Mouse (Mus musculus): ENCODE results near the gene E130116L18Rik. TPM values are rescaled to one million over a fixed set of nuclear protein-coding genes. Genes with fewer than 3 reads are reported as not detected.
"Not testable (repeated sequence)": the region's sequence is repeated elsewhere in the genome, so short reads cannot be mapped to it uniquely, and the experiment has no call there.

E130116L18Rik gene
- polyA plus RNA-seq, 1 experiment = not detected

DNA sequence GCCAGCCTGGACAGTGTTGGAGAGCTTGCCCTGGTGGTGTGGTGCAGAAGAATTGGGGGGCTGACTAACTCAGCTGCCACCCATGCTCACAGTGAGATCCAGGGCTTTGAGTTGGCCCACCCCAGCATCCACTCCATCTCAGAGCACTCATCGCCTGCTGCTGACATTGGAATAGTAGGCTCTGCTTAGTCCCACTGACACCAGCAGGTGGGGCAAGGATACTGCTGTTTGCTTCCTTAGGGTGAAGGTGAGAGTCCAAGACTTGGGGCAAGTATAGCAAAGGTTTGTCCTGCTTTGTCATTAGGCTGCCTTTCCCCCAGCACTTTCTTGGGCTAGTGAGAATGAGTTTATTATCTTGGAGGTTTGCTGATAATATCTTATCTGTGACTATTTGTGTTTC lies 34.2 kb downstream of the E130116L18Rik start:
- Histone ChIP-seq H3K4me1 (ENCODE audit: control insufficient read depth) (no peaks in the 10 kb centered on the region), H3K4me3 (replicated peaks) (no peak overlapping the region), H3K36me3 (ENCODE audit: control insufficient read depth) (no peaks in the 10 kb centered on the region), H3K9me3 (ENCODE audit: control insufficient read depth, low read length) (no peaks in the 10 kb centered on the region), H3K27me3 (ENCODE audit: control insufficient read depth) (no peaks in the 10 kb centered on the region)
- no peak for TF ChIP-seq TAL1 (IDR thresholded peaks at IDR 0.05; ENCODE audit: low read length)
- TF ChIP-seq GATA1 (IDR thresholded peaks at IDR 0.05; ENCODE audit: low read length) = no peak

DNA sequence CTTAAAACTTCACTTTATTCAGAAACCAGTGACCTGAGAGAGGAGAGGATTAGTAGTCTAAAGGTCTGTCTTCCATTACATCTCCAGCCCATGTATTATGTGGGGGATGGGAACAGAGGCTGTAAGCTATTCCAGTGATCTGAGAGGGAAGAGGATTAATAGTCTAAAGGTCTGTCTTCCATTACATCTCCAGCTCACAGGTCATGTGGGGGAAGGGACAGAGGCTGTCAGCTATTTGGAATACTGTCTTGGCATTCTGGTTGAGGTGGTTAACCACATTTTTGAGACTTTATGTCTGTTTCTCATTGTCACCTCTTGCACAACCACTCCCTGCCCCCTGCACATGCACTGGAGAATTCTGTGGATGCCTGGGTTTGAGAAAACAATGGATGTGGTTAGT lies 35.2 kb downstream of the E130116L18Rik start:
- no peak overlapping the region for H3K4me3 ChIP-seq (replicated peaks)
- no peaks in the 10 kb centered on the region for H3K4me1 ChIP-seq (ENCODE audit: control insufficient read depth)
- H3K36me3 ChIP-seq (ENCODE audit: control insufficient read depth) = no peaks in the 10 kb centered on the region
- no peaks in the 10 kb centered on the region for H3K27me3 ChIP-seq (ENCODE audit: control insufficient read depth)
- TF ChIP-seq GATA1 (IDR thresholded peaks at IDR 0.05; ENCODE audit: low read length) (no peak), TAL1 (IDR thresholded peaks at IDR 0.05; ENCODE audit: low read length) (no peak)
- no peaks in the 10 kb centered on the region for H3K9me3 ChIP-seq (ENCODE audit: control insufficient read depth, low read length)

DNA sequence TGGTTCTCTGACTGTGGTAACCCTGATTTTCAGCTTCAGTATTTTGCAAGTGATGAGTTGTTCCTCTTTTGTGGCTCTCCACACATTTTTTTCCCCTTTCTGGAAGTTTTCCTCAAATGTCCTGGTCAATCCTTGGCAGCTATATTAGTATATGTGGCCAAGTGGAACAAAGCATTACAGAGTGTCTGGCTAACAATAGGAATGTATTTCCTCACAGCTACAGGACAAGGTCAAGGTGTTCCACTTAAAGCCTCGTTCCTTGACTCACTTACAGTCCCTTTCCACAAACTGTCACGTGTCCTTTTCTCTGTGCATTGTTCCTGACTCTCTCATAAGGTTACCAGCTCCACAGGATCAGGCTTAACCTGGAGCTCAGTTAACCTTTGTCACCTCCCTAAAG lies 38.4 kb downstream of the E130116L18Rik start:
- Histone ChIP-seq H3K27me3 (ENCODE audit: control insufficient read depth) (no peaks in the 10 kb centered on the region), H3K9me3 (ENCODE audit: control insufficient read depth, low read length) (no peaks in the 10 kb centered on the region), H3K36me3 (ENCODE audit: control insufficient read depth) (no peaks in the 10 kb centered on the region), H3K4me3 (replicated peaks) (no peak overlapping the region), H3K4me1 (ENCODE audit: control insufficient read depth) (no peaks in the 10 kb centered on the region)
- TF ChIP-seq GATA1 (IDR thresholded peaks at IDR 0.05; ENCODE audit: low read length) (no peak), TAL1 (IDR thresholded peaks at IDR 0.05; ENCODE audit: low read length) (no peak)

DNA sequence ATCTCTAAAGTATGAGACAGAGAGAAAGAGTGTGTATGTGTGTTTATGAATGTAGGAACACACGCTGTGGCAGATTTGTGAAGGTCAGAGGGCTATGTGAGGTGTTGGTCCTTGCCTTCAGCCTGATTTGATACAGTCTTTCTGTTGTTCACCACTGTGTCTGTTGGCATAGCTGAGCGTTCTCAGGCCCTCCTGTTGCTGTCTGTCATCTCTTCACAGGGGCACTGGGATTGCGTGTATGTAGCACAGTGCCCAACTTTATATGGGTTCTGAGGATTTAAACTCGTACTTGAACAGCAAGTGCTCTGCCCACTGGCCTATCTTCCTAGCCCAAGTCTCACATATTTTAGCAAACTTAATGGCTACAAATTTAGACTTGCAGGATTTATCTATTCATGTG lies 39.4 kb downstream of the E130116L18Rik start:
- Histone ChIP-seq H3K9me3 (ENCODE audit: control insufficient read depth, low read length) (no peaks in the 10 kb centered on the region), H3K4me3 (replicated peaks) (no peak overlapping the region), H3K36me3 (ENCODE audit: control insufficient read depth) (no peaks in the 10 kb centered on the region), H3K4me1 (ENCODE audit: control insufficient read depth) (no peaks in the 10 kb centered on the region), H3K27me3 (ENCODE audit: control insufficient read depth) (no peaks in the 10 kb centered on the region)
- no peak for TF ChIP-seq GATA1 (IDR thresholded peaks at IDR 0.05; ENCODE audit: low read length)
- TF ChIP-seq TAL1 (IDR thresholded peaks at IDR 0.05; ENCODE audit: low read length) = no peak

DNA sequence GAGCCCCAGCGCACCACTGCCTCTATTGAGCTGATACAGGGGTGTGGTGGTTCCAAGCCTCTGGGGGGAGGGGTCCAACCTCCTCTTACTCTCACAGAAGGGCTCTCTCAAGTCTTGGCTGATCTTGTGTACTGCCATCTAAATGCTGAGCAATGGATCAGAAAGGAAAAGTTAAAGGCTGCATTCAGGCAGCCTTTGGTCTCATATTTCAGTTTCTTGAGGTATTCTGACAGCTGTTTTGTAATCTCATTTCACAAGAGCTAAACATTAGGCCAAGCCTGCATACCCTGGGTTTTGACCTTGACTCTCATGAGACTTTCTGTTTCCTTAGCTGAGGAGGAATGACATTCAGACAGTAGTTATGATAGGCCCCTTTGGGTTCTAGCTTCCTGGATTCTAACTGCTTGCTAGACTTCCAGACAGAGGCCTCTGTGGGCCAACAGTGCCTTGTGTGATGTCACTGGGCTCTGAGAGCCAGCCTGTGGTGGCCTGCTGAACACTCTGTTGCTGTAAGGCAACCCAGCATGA lies 41.9 kb downstream of the E130116L18Rik start, which contains the start of gene Galntl5:
Galntl5 (plus strand) TSS at position 457 of the 528 bp plus-strand sequence.
- no peak for TF ChIP-seq GATA1 (IDR thresholded peaks at IDR 0.05; ENCODE audit: low read length)
- no peak for TF ChIP-seq TAL1 (IDR thresholded peaks at IDR 0.05; ENCODE audit: low read length)
- H3K4me1 ChIP-seq (ENCODE audit: control insufficient read depth) = no peaks in the 10 kb centered on the region

GRCm38 (mm10) chr5:25179936-25180488 lies 42.9 kb downstream of the E130116L18Rik start:
- Histone ChIP-seq H3K9me3 (ENCODE audit: control insufficient read depth, low read length) (no peaks in the 10 kb centered on the region), H3K27me3 (ENCODE audit: control insufficient read depth) (no peaks in the 10 kb centered on the region), H3K36me3 (ENCODE audit: control insufficient read depth) (no peaks in the 10 kb centered on the region), H3K4me1 (ENCODE audit: control insufficient read depth) (no peaks in the 10 kb centered on the region), H3K4me3 (replicated peaks) (no peak overlapping the region)
- TF ChIP-seq GATA1 (IDR thresholded peaks at IDR 0.05; ENCODE audit: low read length) (no peak), TAL1 (IDR thresholded peaks at IDR 0.05; ENCODE audit: low read length) (no peak)

More for the DNA sequence above, 41.9 kb downstream of the E130116L18Rik start, which contains the start of gene Galntl5:
- no peaks in the 10 kb centered on the region for H3K9me3 ChIP-seq (ENCODE audit: control insufficient read depth, low read length)
- H3K36me3 ChIP-seq (ENCODE audit: control insufficient read depth) = no peaks in the 10 kb centered on the region
- no peaks in the 10 kb centered on the region for H3K27me3 ChIP-seq (ENCODE audit: control insufficient read depth)
- no peak within 1 kb of the TSS for H3K4me3 ChIP-seq (replicated peaks)

DNA sequence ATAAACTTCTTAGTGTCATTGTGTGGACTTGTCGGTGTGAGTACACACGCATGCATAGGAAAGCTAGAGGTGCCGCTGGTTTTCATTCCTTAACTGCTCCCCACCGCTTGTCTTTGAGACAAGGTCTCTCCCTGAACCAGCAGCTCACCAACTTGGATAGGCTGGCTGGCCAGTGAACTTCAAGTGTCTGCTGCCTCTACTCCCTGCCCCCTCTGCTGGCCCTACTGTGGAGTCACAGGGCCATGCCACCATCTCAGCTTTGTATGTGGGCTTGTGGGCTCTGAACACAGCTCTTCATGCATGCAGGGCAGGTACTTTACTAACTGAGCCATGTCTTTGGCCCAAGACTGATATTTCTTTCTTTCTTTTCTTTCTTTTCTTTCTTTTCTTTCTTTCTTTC lies 43.7 kb downstream of the E130116L18Rik start:
- no peaks in the 10 kb centered on the region for H3K9me3 ChIP-seq (ENCODE audit: control insufficient read depth, low read length)
- no peak overlapping the region for H3K4me3 ChIP-seq (replicated peaks)
- no peak for TF ChIP-seq TAL1 (IDR thresholded peaks at IDR 0.05; ENCODE audit: low read length)
- TF ChIP-seq GATA1 (IDR thresholded peaks at IDR 0.05; ENCODE audit: low read length) = no peak
- H3K36me3 ChIP-seq (ENCODE audit: control insufficient read depth) = no peaks in the 10 kb centered on the region
- H3K27me3 ChIP-seq (ENCODE audit: control insufficient read depth) = no peaks in the 10 kb centered on the region
- H3K4me1 ChIP-seq (ENCODE audit: control insufficient read depth) = no peaks in the 10 kb centered on the region

DNA sequence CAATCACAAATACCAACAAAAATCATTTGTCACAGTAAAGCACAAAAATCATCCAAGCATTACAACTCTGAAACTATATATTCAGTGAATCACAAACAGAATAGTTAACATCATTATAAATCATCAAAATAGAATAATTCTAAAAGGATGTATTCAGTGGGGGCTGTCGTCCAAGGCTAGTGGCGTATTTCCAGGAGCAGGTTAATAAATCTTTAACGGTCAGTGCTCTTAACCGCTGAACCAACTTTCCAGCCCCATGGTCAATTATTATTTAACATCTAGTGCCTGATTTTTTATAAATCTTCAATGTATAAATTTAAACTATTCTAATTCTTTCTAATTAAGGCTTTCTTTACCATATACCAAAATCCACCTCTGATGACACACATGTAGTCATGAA lies 44.4 kb downstream of the E130116L18Rik start:
- not testable (repeated sequence) for H3K27me3 ChIP-seq (ENCODE audit: control insufficient read depth); H3K9me3 ChIP-seq (ENCODE audit: control insufficient read depth, low read length); H3K4me3 ChIP-seq (replicated peaks); H3K36me3 ChIP-seq (ENCODE audit: control insufficient read depth); H3K4me1 ChIP-seq (ENCODE audit: control insufficient read depth)

DNA sequence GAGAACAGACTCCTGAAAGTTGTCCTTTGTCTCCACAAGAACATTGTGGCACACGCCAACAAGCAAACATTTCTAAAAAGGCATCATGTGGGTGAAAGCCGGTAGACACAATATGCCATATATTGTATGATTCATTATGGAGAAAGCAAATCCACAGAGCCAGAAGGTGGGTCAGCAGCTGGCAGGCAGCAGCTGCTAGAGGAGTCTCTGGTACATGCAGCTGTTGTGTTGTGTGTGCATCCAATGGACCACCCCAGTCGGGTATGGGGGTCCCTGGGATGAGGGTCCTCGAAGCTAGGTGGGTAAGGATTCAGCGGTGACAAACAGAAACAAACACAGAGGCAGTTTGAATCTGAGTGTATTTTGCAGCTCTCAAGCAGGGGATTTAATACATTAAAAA lies 45.0 kb downstream of the E130116L18Rik start:
- not testable (repeated sequence) for H3K4me3 ChIP-seq (replicated peaks); H3K27me3 ChIP-seq (ENCODE audit: control insufficient read depth); H3K9me3 ChIP-seq (ENCODE audit: control insufficient read depth, low read length); H3K4me1 ChIP-seq (ENCODE audit: control insufficient read depth); H3K36me3 ChIP-seq (ENCODE audit: control insufficient read depth)

Other genes with a start within 250 kb of the E130116L18Rik start
- 0.07 and 0.14 TPM in 2 replicates for gene Prkag2, start 122.5 kb downstream of the E130116L18Rik start, polyA plus RNA-seq (2012)
- not detected in 2 replicates for gene Galntl5, start 41.7 kb downstream of the E130116L18Rik start, polyA plus RNA-seq (2012)
- gene Galnt11, start 1.2 kb downstream of the E130116L18Rik start, polyA plus RNA-seq (2012) = 0.01 and 0.02 TPM in 2 replicates